Mouse (Mus musculus) thymus, postnatal 4 days (tissue): ENCODE data around the gene Frmpd4.

Experiments used
- DNase-seq: peaks from one replicate; pipeline ENCODE4 v3.0.0; 2021

The Frmpd4 gene

DNA sequence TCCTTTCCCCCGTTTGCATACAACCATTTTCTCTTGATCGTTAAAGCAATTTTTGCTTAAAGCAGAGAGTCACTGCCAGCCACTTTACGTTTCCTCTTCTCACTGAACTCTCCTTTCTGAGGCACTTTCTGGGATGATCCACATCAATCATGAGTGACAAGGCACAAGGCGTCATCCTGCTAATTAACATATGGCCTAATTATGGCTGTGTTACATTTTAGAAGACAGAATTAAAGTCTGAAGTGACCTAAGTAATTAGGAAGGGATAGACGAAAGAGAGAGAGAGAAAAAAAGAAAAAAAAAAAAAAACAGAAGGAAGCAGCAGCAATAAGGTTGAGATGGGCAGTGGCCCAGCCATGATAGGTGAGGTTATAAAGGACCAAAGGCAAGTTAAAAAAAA, at the start of gene Frmpd4:
Gene Frmpd4, minus strand, starts transcription at position 101 of the 400 bp plus-strand sequence.
- DNase-seq: no peak

DNA sequence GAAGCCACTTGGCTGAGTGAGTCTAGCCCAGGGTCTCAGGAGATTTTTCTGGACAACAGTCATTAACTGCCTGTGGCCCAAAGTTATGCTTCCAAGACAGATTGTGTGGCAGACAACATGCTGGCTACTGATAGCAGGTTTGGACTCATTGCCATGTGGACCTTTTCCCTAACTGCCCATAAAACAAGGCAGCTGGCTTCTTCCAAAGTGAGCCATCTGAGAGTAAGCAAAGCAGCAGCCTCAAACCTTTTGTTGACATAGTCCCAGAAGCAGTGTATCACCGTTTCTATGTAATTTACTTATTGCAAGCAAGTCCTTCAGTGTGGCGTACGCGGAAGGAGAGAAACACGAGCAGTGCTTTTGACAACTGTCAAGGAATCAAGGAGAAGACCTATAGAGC, 18.2 kb upstream of the Frmpd4 start:
- DNase-seq: no peak

DNA sequence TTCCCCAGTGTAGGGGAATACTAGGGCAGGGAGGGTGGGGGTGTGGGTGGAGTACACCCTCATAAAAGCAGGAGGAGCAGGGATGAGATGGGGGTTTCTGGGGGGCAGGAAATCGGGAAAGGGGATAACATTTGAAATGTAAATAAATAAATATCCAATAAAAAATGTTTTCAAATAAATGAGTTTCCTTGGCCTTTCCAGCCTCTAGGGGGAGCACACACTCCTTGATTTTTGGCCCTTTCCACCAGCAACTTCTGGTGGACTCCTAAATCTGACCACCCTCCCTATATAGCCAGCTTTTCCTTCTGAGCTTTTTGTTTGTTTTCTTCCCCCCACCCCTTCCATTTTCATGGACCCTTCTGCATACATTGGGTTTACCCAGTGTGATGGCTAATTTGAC, 7.3 kb upstream of the Frmpd4 start:
- no peak for DNase-seq

DNA sequence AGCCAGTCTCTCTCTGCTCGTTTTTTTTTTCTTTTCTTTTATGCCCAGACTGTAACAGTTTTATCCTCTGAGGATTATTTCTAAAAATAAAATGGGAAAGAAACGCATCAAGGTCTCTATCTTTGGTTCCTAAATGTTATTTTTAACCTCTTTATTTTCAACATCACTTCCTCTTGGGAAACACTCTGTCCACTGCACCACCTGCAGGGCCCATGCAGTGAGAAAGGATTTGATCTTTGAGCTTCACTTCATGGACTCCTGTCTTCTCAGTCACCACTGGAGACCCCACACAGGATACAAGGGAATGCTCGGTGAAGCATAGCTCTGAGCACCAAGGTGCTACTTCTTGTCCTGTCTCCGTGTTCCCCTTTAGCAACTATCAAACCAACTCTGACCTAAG, 5.2 kb downstream of the Frmpd4 start:
- DNase-seq: no peak

DNA sequence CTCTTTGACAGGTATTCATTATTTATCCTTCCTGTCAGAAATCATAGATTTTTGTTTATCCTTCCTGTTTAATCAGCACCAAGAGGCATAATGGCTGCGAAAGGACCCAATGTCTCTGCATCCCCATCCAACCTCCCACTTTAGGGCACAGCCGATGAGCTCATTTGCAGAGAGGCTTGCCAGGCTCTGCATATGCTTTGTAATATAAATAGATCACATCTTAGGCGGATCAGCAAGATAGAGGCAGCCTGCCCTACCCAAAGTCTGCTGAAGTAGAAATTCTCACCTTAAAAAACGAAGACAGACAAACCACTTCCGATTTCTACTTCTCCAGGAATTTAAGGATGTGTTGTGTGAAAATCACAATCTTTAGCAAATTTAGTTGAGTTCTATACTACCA, 7.8 kb downstream of the Frmpd4 start:
- no peak for DNase-seq

DNA sequence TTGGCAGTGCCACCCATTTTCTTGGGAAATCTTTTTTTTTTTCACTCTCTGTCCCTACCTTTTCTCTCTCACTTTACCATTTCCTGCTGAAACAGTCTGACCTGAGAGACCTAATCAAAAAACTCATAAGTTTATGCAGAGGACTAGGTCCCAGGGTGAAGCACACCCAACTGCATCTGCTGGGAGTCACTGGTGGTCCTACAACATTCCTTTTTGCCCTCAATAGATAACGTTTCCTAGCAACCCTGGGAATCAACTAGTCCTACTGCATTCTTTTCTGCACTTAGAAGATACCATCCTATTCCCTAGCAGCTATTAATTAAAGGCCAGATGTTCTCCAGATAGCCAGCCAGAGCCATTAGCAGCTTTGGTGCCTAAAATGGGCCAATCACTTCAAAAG, 71.8 kb downstream of the Frmpd4 start:
- no peak for DNase-seq

DNA sequence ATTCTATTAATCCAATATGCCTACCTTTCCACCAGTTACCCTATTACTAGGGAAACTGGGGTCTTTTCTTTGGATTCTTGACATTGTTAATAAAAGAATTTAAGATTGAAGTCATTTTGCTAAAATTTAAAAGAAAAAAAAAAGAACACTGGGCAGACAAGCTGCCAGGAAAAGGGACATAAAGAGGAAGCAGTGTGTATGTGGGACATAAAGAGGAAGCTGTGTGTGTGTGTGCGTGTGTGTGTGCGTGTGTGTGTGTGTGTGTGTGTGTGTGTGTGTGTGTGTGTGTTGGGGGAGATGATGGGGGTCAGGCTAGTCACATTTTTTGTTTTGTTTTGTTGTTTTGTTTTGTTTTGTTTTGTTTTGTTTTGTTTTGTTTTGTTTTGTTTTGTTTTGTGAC, 121.8 kb downstream of the Frmpd4 start:
- no peak for DNase-seq

DNA sequence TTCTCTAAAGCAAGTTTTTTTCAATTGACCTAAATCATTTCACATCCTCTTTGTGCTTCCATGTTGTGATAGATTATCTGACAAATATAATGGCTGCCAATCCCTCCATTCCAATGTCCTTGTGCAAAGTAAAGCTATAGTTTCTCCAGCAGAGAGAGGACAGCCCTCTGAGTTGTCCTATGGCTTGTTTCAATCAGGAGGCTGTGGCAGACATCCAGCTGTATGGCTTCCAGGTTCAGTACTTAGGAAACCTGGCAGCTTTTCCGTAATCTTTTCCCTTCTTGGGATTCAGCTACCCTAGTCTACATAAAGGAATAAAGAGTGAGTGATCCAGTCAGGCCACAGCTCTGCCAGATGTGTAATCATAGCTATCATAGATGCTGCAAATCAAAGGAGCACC, 145.8 kb downstream of the Frmpd4 start:
- DNase-seq: no peak

DNA sequence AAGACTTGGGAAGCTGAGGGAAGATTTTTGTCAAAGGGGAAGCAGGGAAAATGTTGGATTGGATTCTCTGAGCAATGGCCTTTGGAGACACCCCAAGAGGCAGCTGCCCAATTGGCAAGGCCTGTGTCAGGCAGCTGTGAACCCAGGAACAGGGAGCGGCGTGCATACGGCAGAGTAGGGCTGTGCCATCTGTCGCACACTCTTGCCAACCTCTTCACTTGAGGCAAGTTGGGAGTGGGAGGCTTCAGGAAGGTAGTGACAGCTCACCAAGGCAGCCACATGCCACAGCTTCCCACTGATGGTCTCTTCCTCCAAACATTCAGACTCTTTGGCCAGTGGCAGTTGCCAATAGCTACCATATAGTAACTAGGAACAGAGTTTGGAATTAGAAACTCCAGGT, 147.2 kb downstream of the Frmpd4 start:
- no peak for DNase-seq

DNA sequence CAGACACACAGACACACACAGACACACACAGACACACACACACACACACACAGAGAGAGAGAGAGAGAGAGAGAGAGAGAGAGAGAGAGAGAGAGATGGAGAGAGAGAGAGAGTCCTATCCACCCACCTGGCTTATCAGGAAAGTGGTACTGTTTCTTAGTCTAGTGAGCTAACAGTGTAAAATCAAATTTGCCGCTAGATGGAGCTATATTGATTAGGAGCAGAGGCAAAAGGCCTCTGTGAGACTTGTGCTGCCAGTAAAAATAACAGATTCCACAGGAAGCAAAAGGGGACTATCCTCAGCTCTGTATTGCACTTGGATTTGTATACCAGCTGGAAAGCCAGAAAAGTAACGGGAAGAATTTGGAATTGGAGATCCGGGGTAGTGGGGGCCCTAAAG, 161.6 kb downstream of the Frmpd4 start:
- no peak for DNase-seq

DNA sequence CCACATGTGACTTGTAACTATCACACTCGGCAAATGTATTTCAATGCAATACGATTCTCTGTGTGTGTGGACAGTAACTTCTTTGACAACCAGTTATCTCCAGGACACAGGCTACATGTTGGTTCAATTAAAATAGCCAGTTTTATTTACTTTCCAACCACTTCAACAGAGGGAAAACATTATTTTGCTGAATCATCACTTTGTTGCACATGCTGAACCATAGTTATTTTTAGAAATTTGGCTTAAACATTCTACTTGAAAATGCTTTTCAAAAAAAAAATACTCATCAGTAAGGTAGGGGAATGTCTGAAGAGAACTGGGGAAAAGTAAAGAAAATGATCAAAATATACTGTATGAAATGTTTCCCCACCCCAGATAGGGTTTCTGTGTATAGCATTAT, 173.5 kb downstream of the Frmpd4 start:
- no peak for DNase-seq

DNA sequence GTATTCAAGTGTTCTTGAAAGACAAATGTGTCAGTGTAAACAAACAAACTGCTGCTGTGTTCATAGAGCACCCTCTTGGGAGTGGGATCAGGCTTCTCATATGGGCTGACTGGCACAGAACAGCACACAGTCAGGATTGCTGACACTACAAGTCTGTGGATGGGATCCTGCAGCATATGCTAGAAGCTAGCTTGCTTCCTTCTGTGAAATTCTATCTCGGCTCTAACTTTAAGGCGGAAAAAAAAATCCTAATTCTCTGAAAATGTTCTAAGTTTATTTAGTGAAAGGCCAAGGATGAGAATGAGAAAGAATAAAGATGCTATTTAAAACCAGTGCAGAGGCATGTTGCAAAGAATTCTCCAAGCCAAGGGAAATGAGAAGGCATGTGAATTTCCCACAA, 226.6 kb downstream of the Frmpd4 start:
- no peak for DNase-seq

DNA sequence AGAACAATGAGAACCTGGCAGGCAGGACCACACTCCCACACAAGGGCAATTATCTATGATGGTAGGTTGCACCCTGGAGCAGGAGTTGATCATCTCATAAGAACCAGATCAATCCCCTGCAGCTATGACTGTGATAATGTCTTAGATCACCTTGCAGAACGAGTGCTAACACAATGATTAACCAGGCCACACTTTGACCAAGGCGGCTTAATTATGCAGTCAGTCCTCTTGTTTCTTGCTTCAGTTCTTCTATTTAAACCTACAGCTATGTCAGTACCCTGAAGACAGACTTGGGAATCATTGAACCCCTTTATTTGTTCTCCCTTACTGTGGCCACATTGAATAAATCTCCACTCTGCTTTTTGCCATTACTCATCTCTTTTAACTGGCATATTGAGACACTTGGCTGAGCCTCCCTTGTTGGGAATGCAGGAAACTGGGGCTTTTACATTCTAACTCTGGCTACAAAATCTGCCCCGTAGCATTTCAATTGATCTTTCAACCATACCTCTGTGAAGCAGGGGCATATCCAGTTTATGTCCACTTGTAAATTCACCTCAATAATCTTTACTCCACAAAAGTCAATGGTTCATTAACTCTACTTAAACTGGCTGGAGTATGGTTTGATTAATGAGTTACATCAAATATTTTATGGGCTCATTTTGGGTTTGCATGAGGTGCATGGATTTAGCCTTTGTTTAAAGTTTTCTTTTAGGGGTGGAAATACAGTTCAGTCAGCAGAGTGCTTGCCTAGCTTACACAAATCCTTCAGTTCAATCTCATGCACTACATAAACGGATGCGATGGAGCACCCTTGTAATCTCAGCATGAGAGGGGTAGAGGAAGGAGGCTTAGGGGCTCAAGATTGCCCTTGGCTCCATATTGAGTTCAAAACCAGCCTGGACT, 227.5 kb downstream of the Frmpd4 start:
- DNase-seq: no peak

DNA sequence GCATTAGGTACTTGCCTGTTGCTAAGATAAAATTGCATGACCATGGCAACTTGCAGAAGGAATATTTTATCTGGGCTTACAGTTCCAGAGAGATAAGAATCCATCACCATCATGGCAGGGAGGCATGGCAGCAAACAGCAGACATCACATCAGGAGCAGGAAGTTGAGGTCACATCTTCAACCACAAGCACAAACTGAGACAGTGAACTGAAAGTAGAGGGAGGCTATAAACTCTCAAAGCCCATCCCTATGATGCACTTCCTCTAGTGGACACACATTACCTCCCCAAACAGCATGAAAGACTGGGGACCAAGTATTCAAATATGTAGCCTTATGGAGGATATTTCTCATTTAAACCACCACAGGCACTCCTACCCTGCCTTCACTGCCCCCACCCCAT, 238.8 kb downstream of the Frmpd4 start:
- no peak for DNase-seq

DNA sequence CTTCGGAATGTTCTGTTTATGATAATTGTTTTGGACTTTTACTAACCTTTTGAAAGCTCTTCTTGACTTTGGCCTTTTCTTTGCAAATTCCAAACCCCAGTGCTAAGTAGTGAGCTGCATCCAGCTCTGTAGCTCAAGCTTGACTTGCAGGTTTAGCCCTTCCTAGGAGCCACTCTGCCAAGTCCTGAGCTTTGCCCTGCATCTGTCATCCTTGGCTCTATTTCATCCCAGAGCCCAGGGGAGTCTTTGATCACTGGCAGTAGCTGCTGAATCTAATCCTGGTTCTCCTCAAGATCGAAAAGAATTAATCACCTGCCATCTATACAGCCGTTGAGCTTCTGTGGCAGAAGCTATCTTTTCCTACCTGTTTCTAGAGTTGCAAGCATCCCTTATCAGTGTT, 251.9 kb downstream of the Frmpd4 start:
- DNase-seq: no peak

DNA sequence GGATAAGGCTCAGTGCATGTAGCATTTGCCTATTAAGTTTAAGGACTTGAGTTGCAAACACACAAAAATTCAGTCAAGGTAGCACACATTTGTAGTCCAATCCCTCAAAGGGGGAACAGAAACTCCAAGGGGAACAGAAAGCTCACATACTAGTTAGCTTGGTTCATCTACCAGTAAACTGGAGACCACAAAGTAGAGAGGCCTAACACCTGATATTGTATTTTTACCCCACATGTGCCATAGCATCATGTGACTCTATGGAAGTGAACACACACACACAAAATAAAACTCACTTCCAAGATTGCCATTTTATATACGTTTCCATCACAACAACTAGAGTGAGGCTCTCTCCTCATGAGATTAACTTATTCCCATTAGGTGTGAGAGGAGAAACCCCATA, 264.9 kb downstream of the Frmpd4 start:
- DNase-seq: no peak

DNA sequence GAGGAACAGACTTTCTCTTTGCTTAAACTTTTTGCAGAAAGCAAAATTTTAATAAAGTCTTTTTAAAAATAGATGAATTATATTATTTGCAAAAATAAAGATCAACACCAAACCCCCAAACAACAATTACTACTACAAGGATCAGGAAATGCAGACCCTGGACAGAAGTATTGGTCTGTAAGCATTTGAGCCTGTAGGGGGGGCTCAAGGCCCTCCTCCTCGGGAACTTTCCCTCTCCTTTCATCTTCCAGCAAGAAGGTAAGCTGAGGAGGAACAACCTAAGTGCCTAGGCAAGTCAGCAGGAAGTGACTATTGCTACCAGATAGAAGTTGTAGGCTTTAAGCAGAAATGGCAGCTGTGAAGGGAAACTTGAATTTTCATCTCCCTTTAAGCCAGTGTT, 266.9 kb downstream of the Frmpd4 start:
- no peak for DNase-seq

DNA sequence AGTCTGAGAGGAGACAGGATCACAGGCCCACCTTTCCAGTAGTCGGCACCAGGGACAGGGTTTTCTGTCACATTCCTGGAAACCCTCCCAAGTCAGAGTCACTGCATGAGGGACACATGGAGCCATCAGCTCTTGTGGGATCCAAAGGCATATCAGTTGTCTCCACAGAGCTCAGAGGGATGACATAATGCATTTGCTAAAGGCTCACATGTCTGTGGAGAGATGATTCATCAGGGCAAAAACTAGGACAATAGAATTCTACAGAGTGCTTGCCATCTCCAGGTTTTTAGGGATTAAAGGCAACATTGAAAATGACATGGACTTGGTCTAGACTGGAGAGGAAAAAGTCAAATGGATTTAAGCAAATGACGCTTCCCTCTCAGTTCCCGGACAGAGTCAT, 284.5 kb downstream of the Frmpd4 start:
- DNase-seq: no peak

DNA sequence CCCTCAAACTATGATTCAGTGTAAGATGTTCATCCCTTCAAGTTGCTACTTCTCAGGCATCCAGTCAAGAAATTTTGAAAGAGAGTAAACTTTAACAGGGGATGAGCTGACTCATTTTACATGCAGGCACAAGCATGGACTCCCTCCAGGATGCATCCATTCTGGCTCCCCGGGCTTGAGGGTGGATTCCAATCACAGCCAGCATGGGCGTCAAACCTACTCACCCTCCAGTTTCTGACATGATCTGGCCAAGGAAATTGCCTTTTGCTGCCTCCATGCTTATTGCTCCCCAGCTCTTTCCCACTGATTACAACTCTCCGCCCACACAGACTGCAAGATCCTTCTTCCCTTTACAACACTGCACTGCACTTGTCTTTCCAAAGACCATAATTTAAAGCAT, 370.0 kb downstream of the Frmpd4 start:
- DNase-seq: no peak

DNA sequence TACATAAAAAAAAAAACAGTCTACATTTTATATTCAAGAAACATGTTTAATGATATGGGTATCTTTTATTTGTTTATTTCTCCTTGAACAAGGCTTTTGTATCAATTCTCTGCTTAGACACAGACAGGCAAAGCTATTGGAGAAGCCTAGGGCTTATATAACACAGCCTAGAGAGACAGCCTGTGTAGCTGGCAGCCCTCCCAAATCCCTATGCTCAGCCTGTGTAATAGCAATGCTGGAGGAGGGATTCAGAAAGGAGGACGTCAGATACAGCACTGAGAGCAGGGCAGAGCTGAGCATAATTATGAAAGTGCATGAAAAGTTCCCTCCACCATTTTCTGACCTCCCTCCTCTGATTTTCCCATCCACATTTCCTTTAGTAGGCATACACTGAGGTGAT, 385.1 kb downstream of the Frmpd4 start:
- no peak for DNase-seq

DNA sequence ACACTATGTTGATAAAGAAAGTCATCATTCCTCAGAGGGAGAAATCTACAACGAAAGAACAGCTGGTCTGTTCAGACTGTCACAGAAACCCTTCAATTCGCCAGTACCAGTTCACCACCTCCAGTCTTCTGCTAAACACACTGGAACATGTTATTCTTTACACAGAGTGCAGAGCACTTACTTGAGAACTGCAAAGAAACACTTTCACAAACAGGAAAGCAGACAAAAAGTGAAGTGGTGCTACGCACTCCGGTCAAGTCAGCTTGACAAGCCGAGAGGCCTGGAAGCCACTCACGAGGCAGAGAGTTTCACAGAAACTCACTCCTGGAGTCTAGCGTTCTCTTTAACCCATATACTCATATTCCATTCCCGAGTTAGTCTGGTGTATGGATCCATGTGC, 387.5 kb downstream of the Frmpd4 start:
- no peak for DNase-seq

DNA sequence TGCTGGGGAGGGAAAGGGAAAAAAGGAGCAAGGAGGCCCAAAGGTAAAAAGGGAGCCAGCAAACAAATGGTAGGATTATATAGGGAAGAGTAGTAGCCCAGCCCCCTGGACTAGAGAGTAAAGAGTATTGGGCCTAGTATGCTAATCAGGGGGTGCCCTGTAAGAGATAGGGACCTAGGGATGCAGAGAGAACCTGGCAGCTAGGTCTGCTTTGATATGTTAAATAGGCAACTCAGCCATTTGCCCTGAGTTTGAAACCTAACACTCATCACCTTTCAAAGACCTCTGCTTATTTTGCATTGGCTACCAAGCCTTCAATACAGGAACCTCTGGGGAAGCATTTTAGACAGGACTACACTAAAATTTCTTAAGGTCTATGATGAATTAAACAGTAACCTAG, 414.0 kb downstream of the Frmpd4 start:
- no peak for DNase-seq

DNA sequence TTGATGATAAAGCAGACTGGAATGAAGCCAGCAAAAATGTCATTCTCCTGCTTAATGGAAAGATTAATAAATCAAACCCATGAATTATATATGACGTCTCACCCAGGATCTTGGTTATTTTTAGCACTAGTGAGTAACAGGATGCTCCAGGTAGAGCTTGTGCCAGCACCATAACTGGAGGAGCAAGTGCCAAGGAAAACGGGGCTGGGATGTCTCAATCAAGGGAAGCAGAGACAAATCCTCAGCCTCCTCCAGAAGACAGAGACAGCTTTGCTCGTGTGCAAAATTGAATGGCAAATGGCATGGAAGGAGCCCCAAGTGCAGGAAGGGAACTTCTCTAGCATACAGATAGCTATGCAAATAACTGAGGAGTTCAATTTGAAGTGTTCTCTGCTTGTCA, 418.2 kb downstream of the Frmpd4 start:
- no peak for DNase-seq

DNA sequence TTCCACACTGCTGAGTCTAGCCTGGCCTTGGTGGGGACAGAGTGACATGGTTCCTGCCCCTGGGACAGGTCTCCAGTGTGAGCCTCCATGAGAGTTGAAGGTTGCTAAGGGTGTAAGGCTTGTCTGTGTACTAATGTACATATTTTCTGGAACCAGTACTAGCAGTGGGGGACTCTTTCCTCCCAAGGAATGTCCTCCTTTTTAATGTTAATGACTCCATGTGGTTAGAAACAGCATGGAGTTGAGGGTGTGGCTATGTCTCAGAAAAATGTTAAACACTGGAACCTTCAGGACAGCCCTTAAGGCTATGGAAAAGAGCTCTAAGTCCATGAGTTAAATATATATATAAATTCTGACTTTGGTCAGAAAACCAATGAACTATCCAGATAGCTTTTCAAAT, 436.0 kb downstream of the Frmpd4 start:
- no peak for DNase-seq

DNA sequence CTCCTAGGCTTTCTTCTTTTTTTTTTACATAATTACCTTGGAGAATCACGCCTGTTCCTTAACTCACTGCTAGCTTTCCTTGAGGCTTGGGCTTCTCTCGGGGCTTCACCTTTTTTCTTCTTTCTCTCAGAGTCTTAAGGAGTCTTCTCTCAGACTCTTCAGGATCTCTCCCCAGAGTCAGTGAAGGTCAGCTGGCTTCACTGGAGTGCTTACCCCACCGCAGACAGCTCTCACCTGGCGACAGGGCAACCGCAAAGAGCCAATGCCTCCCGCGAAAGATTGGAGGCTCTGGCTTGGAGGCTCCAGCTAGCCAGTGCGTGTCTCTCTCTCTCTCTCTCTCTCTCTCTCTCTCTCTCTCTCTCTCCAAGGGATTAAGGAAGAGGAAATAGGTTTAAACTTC, 453.0 kb downstream of the Frmpd4 start:
- no peak for DNase-seq
